Mouse (Mus musculus) testis, postnatal 14 days (tissue): ENCODE results near the gene Hc.

ENCODE experiments used
- DNase-seq: peaks from one replicate; pipeline ENCODE4 v3.0.0; 2021; ENCODE audit warnings: low spot score

The Hc gene

GRCm38 (mm10) chr2:34953547-34954116 lies 107.6 kb downstream of the Hc start:
- no peak for DNase-seq

DNA sequence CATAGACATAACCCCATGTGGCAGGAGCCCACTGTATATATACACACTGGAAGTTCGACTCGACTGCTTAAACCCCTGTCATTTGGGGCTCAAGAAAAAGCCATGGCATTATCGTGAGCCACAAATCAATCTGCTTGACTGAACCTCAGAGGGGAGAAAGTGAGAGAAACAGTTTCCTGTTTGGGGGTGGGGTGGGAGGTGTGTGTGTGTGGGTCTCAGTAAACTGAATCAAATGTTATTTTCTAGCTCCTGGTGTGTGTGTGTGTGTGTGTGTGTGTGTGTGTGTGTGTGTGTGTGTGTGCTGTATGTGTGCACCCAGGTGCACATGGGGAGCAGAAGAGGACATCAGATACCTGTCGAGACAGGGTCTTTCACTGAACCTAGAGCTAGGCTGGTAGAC lies 108.2 kb downstream of the Hc start:
- no peak for DNase-seq

GRCm38 (mm10) chr2:34951469-34951868 lies 109.8 kb downstream of the Hc start:
- no peak for DNase-seq

DNA sequence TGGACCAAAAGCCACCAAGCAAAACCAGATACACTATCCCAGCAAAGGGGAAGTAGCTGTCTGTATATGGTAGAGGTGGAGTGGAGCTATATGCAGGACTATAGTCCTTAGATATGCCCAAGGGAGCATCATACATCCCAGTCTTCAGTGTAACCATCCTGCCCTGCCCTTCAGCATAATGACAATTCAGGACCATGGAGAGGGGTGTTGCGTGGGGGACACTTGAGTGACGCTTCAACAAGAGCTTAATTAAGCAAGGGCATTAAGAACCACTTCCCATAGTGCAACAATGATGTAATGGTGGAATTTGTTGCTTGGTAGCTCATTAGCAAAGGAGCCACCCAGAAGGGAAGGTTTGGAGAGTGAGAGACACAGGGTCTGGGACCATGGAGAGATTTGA lies 112.6 kb downstream of the Hc start:
- no peak for DNase-seq

GRCm38 (mm10) chr2:34946046-34946445 lies 115.2 kb downstream of the Hc start:
- no peak for DNase-seq

- DNase-seq, result no peak
Observed at GRCm38 (mm10) chr2:34945580-34945979, 115.7 kb downstream of the Hc start.

- peak; percentile 41 for DNase-seq
Observed at GRCm38 (mm10) chr2:34944761-34945160, 116.5 kb downstream of the Hc start.

GRCm38 (mm10) chr2:34943556-34944120 lies 117.6 kb downstream of the Hc start:
- DNase-seq, result no peak

DNA sequence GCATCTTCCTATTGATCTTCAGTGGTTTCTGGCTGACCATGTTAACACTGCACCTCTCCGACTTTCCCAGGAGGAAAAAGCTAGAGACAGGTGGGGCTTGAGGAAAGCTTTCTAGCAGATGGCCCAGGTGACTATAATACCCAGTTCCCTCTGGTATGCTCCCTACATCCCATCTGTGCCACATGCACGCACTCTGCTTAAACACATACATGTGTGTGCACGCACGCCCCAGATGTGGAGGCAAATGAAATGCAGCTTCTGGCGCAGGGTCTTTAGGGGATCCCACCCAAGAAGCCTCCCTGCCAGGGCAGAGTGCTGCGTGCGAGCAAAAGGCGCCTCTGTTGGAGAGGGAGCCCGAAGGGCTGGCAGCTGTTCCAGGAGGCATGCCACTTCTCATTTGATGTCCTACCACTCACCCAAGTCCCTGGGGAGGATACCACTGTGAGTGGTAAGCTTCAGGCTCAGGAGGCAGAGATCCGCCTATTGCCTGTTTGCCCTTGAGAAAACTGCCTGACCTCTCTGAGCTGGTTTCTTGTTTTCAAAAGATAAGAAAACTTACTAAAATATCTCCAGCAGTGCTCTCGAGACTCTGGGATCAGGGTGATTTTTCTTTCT lies 120.1 kb downstream of the Hc start:
- no peak for DNase-seq

DNA sequence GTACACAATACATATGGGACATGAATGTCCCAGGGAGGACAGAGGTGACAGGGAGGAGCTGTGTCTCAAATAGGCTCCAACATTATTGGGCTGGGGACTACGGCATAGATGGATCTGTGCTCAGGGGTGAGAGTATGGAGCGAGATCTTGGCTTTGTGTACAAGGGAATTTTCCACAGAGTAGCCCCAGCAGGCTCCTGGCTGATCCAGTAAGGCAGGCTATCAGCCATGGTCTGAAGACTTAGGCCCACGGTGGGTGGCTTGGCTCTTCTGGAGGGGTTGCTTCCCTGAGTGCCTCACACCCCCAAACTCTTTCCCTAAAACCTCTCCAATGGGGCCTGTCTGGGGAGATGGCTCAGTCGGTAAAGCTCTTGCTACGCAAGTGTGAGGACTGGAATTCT lies 121.0 kb downstream of the Hc start:
- DNase-seq, result no peak

- DNase-seq, result no peak
Observed at GRCm38 (mm10) chr2:34938269-34939208, 122.7 kb downstream of the Hc start.

DNA sequence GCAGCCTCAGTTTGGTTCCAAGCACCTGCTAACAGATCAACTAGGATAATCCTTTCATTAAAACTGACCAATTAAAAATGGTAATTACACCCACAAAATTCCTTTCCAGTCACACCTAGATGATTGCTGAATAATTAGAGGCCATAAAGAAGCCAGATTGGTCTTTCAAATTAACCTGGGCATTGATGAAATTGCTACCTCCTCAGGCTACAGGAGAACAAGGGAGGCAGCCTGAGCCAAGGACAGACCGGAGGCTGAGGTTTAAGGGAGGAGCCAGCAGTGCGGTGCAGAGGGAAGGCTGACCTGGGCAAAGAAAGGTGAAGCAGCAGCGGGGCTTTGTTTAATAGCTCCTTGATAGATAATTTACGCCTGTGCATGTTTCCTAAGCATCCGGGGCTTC lies 123.8 kb downstream of the Hc start:
- DNase-seq, result no peak
